Mouse (Mus musculus) right cerebral cortex, postnatal 25 days (tissue): ENCODE measurements at regions not wholly inside any gene's neighbourhood (a gene's known extent, or its start where the extent isn't known, plus 50 kb on each side); places are given as distances from the start of the nearest gene placed in this dataset.

Experiments
- DNase-seq: peaks from one replicate; pipeline ENCODE4 v3.0.0; 2022

GRCm38 (mm10) chr15:64532260-64533120 lies 285.0 kb upstream of the Gm21798 start:
- no peak for DNase-seq

DNA sequence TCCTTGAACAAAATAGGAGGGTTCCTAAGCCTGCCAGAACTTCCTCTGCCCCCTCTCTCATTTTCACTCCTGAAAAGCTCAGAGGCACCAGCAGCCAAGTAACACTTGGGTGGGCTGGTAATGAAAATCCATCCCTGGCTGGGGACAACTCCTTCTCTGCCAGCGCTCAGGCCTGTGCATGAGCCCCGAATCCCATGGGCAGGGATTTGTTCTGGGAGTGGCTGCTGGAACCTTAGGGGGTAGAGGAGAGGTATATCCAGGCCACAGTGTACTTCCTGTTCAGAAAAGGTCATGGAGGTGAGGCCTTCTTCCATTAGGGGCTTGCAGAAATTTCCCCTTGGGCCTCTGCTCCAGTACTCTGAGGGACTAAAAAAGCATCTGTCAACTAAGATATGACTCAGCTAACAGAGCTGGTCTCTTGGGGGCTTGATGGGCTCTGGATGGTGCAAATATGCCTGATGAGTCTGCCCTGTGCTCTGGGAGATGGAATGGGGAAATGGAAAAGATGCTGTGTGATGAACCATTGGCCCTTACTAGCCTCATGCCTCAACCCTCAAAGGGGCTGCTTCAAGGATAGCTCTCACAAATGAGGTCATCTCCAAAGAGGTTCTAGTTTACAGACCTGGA lies 284.2 kb upstream of the Gm21798 start:
- no peak for DNase-seq

DNA sequence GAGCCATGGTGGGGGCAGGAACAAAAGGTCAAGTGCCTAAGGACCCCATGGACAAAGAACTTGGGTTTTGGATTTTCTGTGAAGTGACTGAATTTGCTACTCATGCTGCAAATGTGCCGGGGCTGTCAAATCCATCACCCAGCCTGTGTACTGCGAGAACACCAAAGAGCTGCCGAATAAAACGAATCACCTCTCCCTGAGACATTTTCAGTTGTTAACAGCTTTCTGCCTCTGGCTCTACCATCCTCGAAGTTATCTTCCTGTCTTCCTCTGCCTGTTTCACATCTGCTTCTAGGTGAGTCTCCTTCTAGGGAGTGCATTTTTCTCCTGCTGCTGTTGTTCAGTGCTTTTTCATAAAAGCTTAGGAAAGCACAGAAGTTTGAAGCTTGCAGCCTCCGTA lies 283.3 kb upstream of the Gm21798 start:
- no peak for DNase-seq

DNA sequence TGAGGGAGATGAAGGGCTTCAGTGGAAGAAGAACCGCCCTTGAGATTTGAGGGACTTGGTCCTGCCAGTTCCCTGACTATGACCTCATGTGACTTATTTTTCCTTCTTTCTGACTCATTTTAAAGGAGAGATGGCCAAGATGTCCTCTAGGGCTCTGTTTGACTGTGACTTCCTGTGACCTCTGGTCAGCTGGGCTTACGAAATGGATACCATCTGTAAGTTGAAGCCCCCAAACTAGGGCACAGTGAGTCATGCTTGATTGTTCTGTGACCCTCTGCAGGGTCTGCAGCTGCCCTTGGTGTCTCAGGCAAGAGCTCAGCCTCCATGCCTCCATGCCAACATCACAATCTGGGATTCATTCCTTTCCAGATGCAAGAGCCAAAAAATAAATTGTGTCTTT lies 282.3 kb upstream of the Gm21798 start:
- DNase-seq: no peak

GRCm38 (mm10) chr15:64541395-64541794 lies 276.1 kb upstream of the Gm21798 start:
- no peak for DNase-seq

DNA sequence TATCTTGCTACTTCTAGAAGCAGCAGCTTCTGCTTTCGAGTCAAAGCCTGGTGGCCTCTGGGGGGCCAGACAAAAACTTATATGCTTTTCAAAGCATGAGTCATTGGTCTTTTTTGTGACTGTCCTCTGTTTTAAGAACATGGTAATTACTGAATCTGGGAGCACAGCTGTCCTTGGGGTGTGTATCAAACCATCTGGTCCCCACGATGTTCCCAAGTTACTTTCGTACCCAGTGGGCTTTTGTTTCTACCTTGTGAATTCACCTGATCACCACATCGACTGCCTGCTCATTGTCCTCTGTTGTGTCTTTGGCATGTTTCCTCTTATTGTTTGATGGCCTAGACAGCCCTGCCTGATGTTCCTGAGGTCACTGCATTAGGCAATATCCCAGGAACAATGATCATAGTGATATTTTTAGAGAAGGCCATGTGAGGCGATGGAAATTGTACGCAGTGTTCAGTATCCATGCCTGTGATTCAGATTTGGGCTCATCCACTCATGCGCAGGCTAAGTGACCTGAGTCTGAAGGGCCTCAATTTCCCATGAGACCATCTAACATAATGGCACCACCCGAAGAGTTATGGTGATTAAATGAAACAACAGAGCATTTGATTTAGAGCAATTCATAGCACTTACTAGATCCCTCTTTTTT lies 275.1 kb upstream of the Gm21798 start:
- no peak for DNase-seq

GRCm38 (mm10) chr15:64542908-64543307 lies 274.6 kb upstream of the Gm21798 start:
- no peak for DNase-seq

DNA sequence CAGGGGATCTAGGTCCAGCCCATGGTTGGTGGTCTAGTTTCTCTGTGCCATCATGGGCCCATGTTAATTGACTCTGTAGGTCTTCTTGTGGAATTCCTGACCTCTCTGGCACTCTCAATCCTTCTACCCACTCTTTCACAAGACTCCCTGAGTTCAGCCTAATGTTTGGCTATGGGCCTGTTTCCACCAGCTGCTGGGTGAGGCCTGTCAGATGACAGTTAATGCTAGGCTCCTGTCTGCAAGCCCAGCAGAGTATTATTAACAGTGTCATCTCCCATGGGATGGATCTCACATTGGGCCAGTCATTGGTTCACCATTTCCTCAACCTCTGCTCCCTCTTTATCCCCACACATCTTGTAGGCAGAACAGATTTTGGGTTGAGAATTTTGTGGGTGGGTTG lies 271.5 kb upstream of the Gm21798 start:
- DNase-seq: no peak

DNA sequence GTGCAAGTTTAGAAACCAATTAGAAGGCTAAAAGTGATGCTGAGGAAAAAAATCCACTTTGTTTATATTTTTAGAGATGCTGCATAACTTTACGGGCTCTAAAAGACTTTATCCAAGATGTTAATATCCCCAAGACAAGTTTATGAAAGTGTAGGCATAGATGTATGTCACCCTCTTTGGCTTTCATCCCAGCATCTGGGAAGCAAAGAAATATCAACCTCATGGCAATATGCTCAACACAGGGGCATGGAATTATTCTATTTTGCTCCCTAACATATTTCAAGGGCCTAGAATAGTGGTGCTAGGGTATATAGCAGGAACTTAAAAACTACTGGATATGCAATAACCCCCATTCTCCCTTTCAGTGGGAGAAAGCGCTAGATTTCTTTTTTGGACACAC lies 260.0 kb upstream of the Gm21798 start:
- no peak for DNase-seq

DNA sequence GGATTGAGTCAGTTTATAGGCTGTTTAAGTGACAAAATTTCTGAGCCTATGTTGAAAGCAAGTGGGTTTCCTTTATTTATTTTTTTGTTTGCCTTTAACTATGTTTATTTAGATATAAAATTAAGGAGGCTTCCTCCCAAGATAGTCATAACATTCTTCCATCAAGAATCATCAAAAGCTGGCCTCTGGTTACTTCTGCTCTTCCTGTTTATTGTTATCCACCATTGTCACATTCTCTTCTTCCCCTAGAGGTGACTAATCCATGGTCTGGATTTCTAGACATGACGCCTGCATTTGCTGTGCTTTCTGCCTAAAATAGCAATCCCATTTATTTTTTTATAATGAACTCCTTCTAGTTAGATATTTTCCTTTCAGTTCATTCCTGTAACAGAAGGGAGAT lies 259.3 kb upstream of the Gm21798 start:
- no peak for DNase-seq

DNA sequence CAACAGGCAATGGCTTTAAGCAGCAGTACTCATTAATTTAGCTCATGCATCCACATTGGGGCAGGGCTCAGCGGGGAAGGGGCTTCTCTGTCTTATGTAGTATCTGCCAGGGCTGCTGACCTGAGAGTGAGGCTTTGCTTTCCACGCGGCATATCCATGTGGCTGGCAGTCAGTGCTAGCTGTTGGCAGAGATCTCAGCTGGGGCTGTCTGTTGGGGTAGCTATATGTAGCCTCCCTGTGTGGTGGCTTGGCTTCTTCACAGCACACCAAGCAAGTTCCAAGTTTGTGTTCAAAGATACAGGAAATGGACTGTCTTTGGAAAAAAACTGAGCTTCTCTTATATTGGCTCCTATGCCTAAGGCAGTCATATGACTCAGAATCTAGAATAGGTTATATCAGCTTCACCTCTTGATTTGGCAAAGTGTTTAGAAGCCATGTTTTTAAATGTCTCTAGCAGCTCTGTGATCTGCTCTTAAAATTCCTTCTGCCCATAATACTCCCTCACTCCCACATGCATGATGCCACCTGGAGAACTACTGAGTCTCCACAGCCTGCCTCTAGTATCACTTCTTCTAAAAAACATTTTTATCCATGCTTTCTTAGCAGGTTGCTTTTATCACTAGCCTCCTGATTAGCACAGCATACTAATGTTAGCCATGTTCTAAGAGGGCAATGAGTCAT lies 254.9 kb upstream of the Gm21798 start:
- peak; percentile 72 for DNase-seq

- DNase-seq: no peak
These were observed 252.8 kb upstream of the Gm21798 start for GRCm38 (mm10) chr15:64564703-64565102.

- DNase-seq: no peak
These were observed 240.5 kb upstream of the Gm21798 start for GRCm38 (mm10) chr15:64576891-64577535.

GRCm38 (mm10) chr15:64578991-64579390 lies 238.5 kb upstream of the Gm21798 start:
- DNase-seq: no peak

DNA sequence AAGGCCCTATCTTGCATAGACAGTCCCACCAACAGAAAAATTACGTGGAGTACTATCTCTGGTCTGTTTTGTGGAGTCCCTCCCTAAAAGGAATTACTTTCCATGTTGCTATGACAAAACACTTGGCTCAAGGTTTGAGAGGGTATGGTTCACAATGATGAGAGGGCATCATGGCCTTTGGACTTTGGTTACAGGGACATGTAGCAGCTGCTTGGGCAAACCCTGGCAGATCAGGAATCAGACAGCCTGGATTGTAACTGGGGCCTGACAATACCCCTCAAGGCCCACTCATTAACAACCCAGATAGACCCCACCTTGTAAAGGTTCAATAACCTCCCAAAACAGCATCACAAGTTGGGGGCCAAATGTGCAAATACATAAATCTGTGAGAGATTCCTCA lies 237.0 kb upstream of the Gm21798 start:
- DNase-seq: no peak

GRCm38 (mm10) chr15:64581046-64581445 lies 236.4 kb upstream of the Gm21798 start:
- DNase-seq: no peak

DNA sequence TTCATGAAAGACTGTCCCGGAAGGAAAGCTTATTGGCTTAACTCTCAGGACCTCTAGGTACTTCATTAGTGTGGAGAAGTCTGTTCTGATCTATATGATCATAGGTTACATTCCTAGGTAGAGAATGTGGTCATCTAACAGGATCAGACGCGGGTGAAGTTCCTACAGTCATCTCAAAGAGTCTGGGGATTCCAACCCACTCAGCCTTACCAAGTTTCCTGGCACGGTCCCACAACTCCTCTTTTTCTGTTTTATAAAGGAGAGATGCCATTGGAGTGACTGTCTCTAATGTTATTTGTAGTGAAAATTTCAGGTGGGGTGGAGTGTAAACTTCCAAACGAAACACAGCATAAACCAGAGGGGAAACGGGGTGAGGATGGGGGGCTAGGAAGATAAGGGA lies 233.4 kb upstream of the Gm21798 start:
- no peak for DNase-seq

- no peak for DNase-seq
These were observed 230.7 kb upstream of the Gm21798 start for GRCm38 (mm10) chr15:64586776-64587175.

DNA sequence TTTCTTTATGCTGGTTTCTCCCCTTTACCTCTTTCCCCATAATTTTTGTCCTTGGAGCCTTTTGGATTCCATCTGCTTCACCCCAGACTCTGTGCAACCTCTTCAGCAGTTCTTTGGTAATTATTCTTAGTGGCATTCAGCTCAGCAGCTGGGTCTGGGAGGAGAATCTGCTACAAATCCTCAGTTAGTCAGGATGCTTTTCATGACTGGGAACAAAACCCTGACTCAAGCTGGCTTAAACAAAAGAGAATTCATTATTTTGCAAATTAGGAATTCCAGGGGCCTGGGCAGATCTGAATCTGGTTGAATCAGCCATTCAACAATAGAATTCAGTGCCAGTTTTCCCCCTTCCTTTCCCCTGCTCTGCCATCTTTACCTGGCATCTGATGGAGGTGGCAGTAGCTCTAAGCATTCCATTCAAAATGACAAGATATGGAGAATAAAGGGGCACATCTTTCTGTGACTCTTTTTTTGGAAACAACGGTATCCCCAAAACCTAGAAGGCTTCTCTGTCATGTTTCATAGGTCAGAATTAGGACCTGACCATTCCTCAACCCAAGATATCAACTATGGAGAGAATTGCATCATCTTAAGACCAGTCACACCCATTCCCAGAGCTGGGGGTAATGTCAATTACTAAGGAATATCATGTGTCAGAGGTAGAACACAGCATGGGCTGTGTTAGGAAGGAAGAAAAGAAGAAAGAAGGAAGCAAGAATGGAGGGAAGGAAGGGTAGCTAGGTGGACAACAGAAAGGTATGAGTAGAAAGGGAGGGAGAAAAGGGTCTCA lies 227.2 kb upstream of the Gm21798 start:
- no peak for DNase-seq

DNA sequence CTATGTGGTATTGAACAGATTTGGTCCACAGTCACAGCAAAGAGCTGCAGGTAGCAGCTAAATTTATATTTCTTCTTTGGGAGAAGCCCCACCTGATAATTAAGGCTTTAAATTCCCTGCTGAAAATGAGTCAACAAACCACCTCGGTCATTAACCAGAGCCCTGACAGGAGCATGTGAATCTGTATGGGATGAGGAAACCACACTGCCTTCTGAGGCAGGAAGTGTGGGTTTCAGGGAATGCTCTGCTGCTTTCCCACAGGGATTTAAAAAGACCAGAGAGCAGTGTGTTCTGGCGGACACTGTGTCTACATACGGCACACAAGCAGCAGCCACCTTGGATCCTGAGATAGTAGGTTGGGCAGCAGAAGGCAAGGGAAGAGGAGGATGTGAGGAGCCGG lies 204.0 kb upstream of the Gm21798 start:
- DNase-seq: no peak

DNA sequence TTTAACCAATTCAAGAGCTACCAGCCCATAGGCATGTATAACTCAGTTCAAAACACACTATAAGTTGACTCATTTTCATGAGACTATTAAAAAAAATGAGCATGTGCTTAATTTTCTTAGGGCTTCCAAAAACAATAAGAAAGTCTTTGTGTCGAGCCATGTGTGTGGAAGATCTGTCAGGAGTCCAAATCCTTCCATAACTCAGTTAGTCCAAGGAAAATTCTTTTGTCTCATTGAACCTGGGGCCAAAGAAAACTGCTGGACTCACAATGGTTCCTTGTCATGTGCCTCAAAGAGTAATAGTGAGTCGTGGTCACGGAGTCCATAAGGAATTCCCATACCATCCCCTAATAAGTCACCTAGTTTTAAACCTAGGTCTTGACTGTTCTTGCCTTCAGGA lies 199.0 kb upstream of the Gm21798 start:
- DNase-seq: no peak

DNA sequence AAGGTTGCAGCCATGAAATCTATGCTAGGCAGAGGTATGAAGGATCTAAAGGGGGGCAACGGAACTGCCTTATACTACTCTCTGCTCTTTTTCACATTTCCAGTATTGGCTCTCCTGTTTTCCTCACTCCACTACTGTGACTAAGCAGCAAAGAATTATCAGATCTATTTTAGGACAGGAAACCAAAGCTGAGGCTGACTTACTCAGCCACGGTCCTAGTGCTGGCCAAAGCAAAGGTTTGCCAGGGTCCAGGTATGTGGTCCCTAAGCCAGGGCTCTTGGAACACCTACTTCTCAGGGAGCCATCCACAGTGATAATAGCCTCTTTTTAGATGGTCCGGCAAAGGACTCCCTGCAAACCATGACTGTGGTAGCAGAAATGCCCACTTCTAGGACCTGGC lies 195.6 kb upstream of the Gm21798 start:
- no peak for DNase-seq
